Mouse (Mus musculus): ENCODE data around the gene Bnc2. TPM values are rescaled to one million over a fixed set of nuclear protein-coding genes. Genes with fewer than 3 reads are reported as not detected.

The Bnc2 gene
- polyA plus RNA-seq, 1 experiment: 1.1 TPM

DNA sequence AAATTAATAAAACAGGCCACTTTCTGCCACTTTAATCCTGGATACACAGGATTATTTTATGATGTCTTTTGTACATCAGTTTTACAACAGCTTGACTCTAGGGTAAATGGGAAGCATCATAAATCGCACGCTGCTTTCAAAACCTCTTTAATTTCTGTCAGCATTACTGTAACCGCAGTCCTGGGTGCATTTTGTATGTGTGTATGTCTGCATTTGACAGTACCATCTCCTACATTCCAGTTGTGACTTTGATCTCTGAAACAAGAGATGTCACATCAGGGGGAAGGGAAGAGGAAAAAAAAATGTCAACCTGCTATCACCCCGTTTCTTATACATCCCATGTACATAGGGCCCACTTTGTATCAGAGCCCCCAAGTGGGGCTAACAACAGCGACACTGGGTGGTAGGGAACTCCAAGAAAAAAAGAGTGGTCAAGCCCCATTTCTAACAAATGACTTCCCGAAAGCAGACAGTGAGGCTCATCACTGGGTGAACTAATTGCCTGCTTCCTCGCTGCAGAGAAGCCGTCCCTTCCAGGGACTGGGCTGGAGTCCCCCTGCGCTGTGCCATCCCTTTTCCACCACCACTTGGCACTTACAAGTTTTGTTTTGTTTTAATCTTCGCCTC, 1.3 kb downstream of the Bnc2 start:
- peaks cover 22% of the 10 kb centered on the region for H3K27me3 ChIP-seq (ENCODE audit: control insufficient read depth, insufficient read depth, low read length)
- 21% methylated on average over 10 of the region's 10 CpGs for WGBS
- H3K4me3 ChIP-seq (ENCODE audit: low read depth, low read length): peak overlapping the region; percentile 49
- H3K4me1 ChIP-seq (ENCODE audit: control insufficient read depth, insufficient read depth, insufficient read length, low read length): no peaks in the 10 kb centered on the region; the same call in 1 of the 2 replicates
- no peak overlapping the region for H3K27ac ChIP-seq (ENCODE audit: insufficient read depth, low read depth, low read length)
- TF ChIP-seq CTCF (IDR thresholded peaks at IDR 0.05; ENCODE audit: extremely low read depth, insufficient read length, insufficient replicate concordance, low read depth, low read length) (no peak), POLR2A (IDR thresholded peaks at IDR 0.05; ENCODE audit: low read depth, low read length) (no peak)
- no peaks in the 10 kb centered on the region for H3K36me3 ChIP-seq (ENCODE audit: control insufficient read depth, insufficient read depth, low read length)

DNA sequence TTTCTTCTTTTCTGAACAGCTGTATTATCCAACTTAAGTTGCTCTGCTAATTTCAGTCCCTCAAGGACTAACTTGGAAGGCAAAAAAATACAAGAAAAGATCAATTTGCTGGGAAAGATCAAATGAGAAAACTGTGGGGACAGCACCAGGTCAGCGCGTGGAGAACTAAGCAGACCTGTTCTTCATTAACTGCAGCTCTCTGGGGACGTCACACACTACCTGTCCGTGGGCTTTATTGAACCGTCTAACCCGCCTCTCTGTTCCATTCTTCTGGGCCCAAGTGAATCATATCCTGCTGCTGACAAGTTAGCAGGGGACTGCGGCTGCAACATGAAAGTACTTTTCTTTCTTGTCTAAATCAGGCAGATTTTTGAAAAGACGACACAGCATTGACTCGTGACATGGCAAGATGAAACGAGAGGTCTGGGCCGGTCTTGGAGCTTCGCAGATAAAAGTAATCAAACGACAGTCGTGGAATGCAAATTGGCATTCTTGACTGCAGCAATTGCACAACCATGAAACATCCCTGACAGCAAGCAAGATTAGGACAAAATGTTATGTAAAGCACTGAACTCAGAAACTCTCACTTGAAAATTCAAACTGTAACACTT, 2.8 kb downstream of the Bnc2 start:
- TF ChIP-seq CTCF (IDR thresholded peaks at IDR 0.05; ENCODE audit: extremely low read depth, insufficient read length, insufficient replicate concordance, low read depth, low read length) (no peak), POLR2A (IDR thresholded peaks at IDR 0.05; ENCODE audit: low read depth, low read length) (no peak)
- Histone ChIP-seq H3K4me1 (ENCODE audit: control insufficient read depth, insufficient read depth, insufficient read length, low read length) (no peaks in the 10 kb centered on the region; the same call in 1 of the 2 replicates), H3K36me3 (ENCODE audit: control insufficient read depth, insufficient read depth, low read length) (no peaks in the 10 kb centered on the region), H3K27me3 (ENCODE audit: control insufficient read depth, insufficient read depth, low read length) (peaks cover 22% of the 10 kb centered on the region), H3K27ac (ENCODE audit: insufficient read depth, low read depth, low read length) (peak overlapping the region; percentile 49; the same call in 1 of the 2 replicates), H3K4me3 (ENCODE audit: low read depth, low read length) (no peak overlapping the region)
- WGBS: 14% methylated on average over 14 of the region's 14 CpGs

DNA sequence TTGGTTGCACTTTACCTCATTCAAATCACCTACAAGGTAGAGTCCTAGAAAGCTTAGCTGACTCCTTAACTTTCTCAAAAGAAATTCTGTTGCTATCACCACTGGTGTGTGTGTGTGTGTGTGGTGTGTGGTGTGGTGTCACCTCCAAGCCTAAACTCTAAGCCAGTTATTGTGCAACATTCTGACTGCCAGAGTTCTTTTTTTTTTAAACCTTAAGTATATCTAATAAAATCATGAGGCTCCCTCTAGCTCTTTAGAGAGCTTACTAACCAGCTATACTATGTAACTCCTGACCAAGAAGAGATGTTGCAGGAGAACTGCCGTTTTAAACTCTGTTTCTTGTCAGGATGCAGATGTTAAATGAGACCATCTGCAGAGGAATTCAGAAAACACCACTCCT, 4.1 kb downstream of the Bnc2 start:
- 47% methylated on average over 1 of the region's 1 CpGs for WGBS
- Histone ChIP-seq H3K4me3 (ENCODE audit: low read depth, low read length) (no peak overlapping the region), H3K27me3 (ENCODE audit: control insufficient read depth, insufficient read depth, low read length) (peaks cover 22% of the 10 kb centered on the region)

DNA sequence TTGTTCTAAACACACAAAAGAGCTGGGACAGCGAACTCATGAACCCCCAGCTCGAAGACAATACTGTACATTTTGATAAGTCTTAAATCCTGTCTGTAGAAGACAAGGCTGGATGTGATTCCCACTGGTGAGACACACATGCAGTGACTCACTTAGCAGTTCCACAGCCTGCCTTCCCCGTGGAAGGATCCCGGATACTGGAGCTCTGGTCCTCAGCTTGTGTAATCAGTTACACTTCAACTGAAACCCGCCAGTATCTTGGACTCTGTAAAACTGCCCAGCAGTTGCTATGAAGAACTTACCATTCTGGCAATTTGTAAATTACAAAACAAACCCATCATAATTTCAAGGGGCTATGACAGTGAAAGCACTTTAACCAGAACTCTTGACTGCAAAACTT, 5.4 kb downstream of the Bnc2 start:
- no peak for TF ChIP-seq POLR2A (IDR thresholded peaks at IDR 0.05; ENCODE audit: low read depth, low read length)
- no peak for TF ChIP-seq CTCF (IDR thresholded peaks at IDR 0.05; ENCODE audit: extremely low read depth, insufficient read length, insufficient replicate concordance, low read depth, low read length)
- Histone ChIP-seq H3K27me3 (ENCODE audit: control insufficient read depth, insufficient read depth, low read length) (peaks cover 9% of the 10 kb centered on the region), H3K36me3 (ENCODE audit: control insufficient read depth, insufficient read depth, low read length) (no peaks in the 10 kb centered on the region), H3K27ac (ENCODE audit: insufficient read depth, low read depth, low read length) (no peak overlapping the region), H3K4me1 (ENCODE audit: control insufficient read depth, insufficient read depth, insufficient read length, low read length) (no peaks in the 10 kb centered on the region), H3K4me3 (ENCODE audit: low read depth, low read length) (no peak overlapping the region)
- WGBS: 58% methylated on average over 5 of the region's 5 CpGs

More for the DNA sequence above, 4.1 kb downstream of the Bnc2 start:
- no peaks in the 10 kb centered on the region; the same call in 1 of the 2 replicates for H3K4me1 ChIP-seq (ENCODE audit: control insufficient read depth, insufficient read depth, insufficient read length, low read length)
- no peaks in the 10 kb centered on the region for H3K36me3 ChIP-seq (ENCODE audit: control insufficient read depth, insufficient read depth, low read length)
- no peak overlapping the region for H3K27ac ChIP-seq (ENCODE audit: insufficient read depth, low read depth, low read length)
- TF ChIP-seq CTCF (IDR thresholded peaks at IDR 0.05; ENCODE audit: extremely low read depth, insufficient read length, insufficient replicate concordance, low read depth, low read length) (no peak), POLR2A (IDR thresholded peaks at IDR 0.05; ENCODE audit: low read depth, low read length) (no peak)

DNA sequence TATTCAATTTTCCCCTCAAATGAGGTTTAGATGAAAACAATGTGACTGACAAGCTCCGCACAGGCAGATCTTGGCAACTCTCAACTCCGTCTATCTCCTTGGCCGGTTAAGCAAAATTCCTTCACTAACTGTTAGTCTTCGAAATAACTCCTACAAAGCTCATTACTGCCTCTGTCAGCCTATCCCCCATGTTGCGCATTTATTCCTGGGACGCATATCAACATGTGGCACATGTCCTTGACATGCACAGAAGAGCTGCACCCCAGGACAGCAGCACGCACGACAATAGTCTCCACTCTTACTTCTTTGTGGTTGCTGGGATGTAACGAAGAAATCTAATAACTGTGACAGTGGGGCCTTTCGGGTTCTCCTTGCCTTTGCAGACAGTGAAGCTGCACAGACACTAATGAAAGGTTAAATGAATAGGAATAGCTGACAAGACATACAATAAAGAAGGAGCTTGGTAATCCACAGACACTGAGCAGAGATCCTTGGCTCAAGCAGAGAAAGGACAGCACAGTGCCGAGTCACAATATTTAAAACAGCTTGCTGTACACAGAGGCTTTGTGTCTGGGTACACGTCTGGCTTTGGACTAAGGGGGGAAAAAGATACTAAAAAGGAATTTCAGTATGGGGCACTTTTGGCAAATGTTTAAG, 6.0 kb downstream of the Bnc2 start:
- no peak for TF ChIP-seq POLR2A (IDR thresholded peaks at IDR 0.05; ENCODE audit: low read depth, low read length)
- TF ChIP-seq CTCF (IDR thresholded peaks at IDR 0.05; ENCODE audit: extremely low read depth, insufficient read length, insufficient replicate concordance, low read depth, low read length): no peak
- Histone ChIP-seq H3K4me3 (ENCODE audit: low read depth, low read length) (no peak overlapping the region), H3K27ac (ENCODE audit: insufficient read depth, low read depth, low read length) (no peak overlapping the region), H3K4me1 (ENCODE audit: control insufficient read depth, insufficient read depth, insufficient read length, low read length) (no peaks in the 10 kb centered on the region), H3K36me3 (ENCODE audit: control insufficient read depth, insufficient read depth, low read length) (no peaks in the 10 kb centered on the region), H3K27me3 (ENCODE audit: control insufficient read depth, insufficient read depth, low read length) (peaks cover 4% of the 10 kb centered on the region)
- 82% methylated on average over 12 of the region's 12 CpGs for WGBS

DNA sequence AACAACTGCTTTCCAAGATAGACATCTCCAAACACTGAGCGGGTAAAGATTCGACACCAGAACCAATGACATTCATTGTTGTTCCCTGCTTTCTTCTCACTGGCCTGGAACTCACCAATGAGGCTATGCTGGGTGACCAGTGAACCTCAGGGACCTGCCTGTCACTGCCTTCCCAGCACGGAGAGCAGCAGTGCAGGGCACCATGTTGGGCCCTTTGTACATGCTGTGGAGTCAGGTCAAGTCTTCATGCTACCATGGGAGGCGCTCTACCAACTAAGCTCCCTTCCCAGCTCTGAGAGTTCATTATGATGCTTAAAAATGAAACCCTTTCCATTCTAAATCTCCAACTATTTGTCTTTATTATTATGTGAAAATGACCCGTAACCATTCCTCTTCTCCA, 6.8 kb downstream of the Bnc2 start:
- Histone ChIP-seq H3K27me3 (ENCODE audit: control insufficient read depth, insufficient read depth, low read length) (no peaks in the 10 kb centered on the region; the same call in 1 of the 2 replicates), H3K27ac (ENCODE audit: insufficient read depth, low read depth, low read length) (no peak overlapping the region)
- 86% methylated on average over 5 of the region's 5 CpGs for WGBS

More for the DNA sequence above, 6.8 kb downstream of the Bnc2 start:
- H3K4me3 ChIP-seq (ENCODE audit: low read depth, low read length): no peak overlapping the region
- TF ChIP-seq POLR2A (IDR thresholded peaks at IDR 0.05; ENCODE audit: low read depth, low read length): no peak
- H3K36me3 ChIP-seq (ENCODE audit: control insufficient read depth, insufficient read depth, low read length): no peaks in the 10 kb centered on the region
- no peaks in the 10 kb centered on the region for H3K4me1 ChIP-seq (ENCODE audit: control insufficient read depth, insufficient read depth, insufficient read length, low read length)
